Mouse (Mus musculus) hindbrain, embryonic 16.5 days (tissue): Measurements from ENCODE around the gene Apobec1. TPM values are rescaled to one million over a fixed set of nuclear protein-coding genes. Genes with fewer than 3 reads are reported as not detected.

Experiments
- ATAC-seq: fragments of 200-750 bp; cut with Nextera tagmentation; 2 replicates; pipeline ENCODE4 v1.8.0; 2017; ENCODE audit warnings: moderate TSS enrichment, moderate library complexity
- H3K27ac ChIP-seq: fragments of 300-500 bp; sonication (generic); 2 replicates; pipeline ENCODE4 v1.5.1; 2014; ENCODE audit warnings: low read depth, mild to moderate bottlenecking, control low read depth, low read length, moderate library complexity
- H3K27me3 ChIP-seq: fragments of 300-500 bp; sonication (generic); replicated peaks from 2 replicates; pipeline ENCODE4 v1.6.1; 2014; ENCODE audit warnings: low read length; ENCODE audit not compliant: control insufficient read depth, insufficient read depth
- H3K36me3 ChIP-seq: fragments of 300-500 bp; sonication (generic); 2 replicates; pipeline ENCODE4 v1.6.1; 2014; ENCODE audit warnings: mild to moderate bottlenecking, low read length, moderate library complexity, mixed read lengths; ENCODE audit not compliant: control insufficient read depth, insufficient read depth
- H3K4me1 ChIP-seq: fragments of 300-500 bp; sonication (generic); 2 replicates; pipeline ENCODE4 v1.6.1; 2014; ENCODE audit warnings: low read depth, low read length; ENCODE audit not compliant: control insufficient read depth, insufficient read depth
- H3K4me2 ChIP-seq: fragments of 300-500 bp; sonication (generic); 2 replicates; pipeline ENCODE4 v1.6.1; 2014; ENCODE audit warnings: mild to moderate bottlenecking, low read length, control low read depth, moderate library complexity
- H3K4me3 ChIP-seq: fragments of 300-500 bp; sonication (generic); 2 replicates; pipeline ENCODE4 v1.5.1; 2014; ENCODE audit warnings: mild to moderate bottlenecking, low read length, control low read depth, moderate library complexity
- H3K9ac ChIP-seq: fragments of 300-500 bp; sonication (generic); 2 replicates; pipeline ENCODE4 v1.6.1; 2014; ENCODE audit warnings: low read depth, mild to moderate bottlenecking, control low read depth, low read length, moderate library complexity
- H3K9me3 ChIP-seq: fragments of 300-500 bp; sonication (generic); 2 replicates; pipeline ENCODE4 v1.6.1; 2014; ENCODE audit warnings: mild to moderate bottlenecking, low read length, moderate library complexity; ENCODE audit not compliant: control insufficient read depth
- WGBS: fragments of 180-500 bp; shearing (Covaris S2); extraction: QIAGEN DNeasy Blood & Tissue Kit; methylation state at CpG from one replicate; pipeline ENCODE4 v1.1.7; 2014; 5-methylcytosine and 5-hydroxymethylcytosine counted together
- polyA plus RNA-seq: library from polyadenylated mRNA; unstranded; fragments of >200 nt; fragmentation: Nextera tagmentation; extraction: Ambion mirVana; gene quantifications from 2 replicates; pipeline ENCODE4 v1.2.1, GENCODE M21; 2015

The Apobec1 gene
- polyA plus RNA-seq, 1 experiment from 2014 or later, result 1.3 TPM

DNA sequence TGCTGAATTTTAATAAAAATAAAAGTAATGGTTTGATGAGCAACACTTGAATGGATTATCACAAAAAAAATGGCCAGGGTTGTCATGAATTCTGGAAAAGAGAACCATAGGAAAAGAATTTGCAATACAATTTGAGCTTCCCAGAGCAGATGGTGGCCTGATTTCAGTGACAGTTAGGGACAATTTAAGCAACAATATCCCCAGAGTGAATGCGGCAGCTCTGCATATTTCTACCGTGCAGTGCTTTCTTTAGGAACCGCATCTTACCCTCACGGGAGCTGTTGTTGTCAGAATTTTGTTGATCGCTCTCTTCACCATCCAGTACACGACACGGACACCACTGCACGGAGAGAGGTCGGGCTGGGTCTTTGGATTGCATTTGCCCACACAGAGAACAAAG is 62.7 kb downstream of the Apobec1 start:
- 75% methylated on average over 9 of the region's 9 CpGs for WGBS
- H3K27me3 ChIP-seq, result no peaks in the 10 kb centered on the region
- no peak overlapping the region for H3K27ac ChIP-seq
- H3K4me2 ChIP-seq, result no peak overlapping the region
- no peak overlapping the region for H3K9ac ChIP-seq
- no peak overlapping the region for H3K4me3 ChIP-seq
- H3K4me1 ChIP-seq, result no peaks in the 10 kb centered on the region
- no peaks in the 10 kb centered on the region for H3K9me3 ChIP-seq
- no peaks in the 10 kb centered on the region for H3K36me3 ChIP-seq
- no peak for ATAC-seq

- H3K27ac ChIP-seq, result no peak overlapping the region
- no peaks in the 10 kb centered on the region for H3K36me3 ChIP-seq
- no peaks in the 10 kb centered on the region; the same call in 1 of the 2 replicates for H3K4me1 ChIP-seq
- H3K4me3 ChIP-seq, result no peak overlapping the region
- no peaks in the 10 kb centered on the region for H3K27me3 ChIP-seq
- WGBS, result 28% methylated on average over 3 of the region's 3 CpGs
- no peaks in the 10 kb centered on the region for H3K9me3 ChIP-seq
- H3K4me2 ChIP-seq, result no peak overlapping the region
- no peak overlapping the region for H3K9ac ChIP-seq
- ATAC-seq, result no peak
Observed at GRCm38 (mm10) chr6:122534032-122534431, 68.2 kb downstream of the Apobec1 start.

GRCm38 (mm10) chr6:122532883-122533302 is 69.4 kb downstream of the Apobec1 start:
- Histone ChIP-seq H3K27ac (no peak overlapping the region), H3K4me1 (no peaks in the 10 kb centered on the region; the same call in 1 of the 2 replicates), H3K36me3 (no peaks in the 10 kb centered on the region), H3K4me2 (peak overlapping the region; percentile 37), H3K4me3 (0 out of 2 replicates have a peak overlapping the region, but pooled peaks have one; percentile 8), H3K9ac (no peak overlapping the region), H3K27me3 (no peaks in the 10 kb centered on the region), H3K9me3 (no peaks in the 10 kb centered on the region)
- 6% methylated on average over 4 of the region's 4 CpGs for WGBS
- no peak for ATAC-seq

- no peaks in the 10 kb centered on the region for H3K36me3 ChIP-seq
- WGBS, result 75% methylated on average over 8 of the region's 8 CpGs
- H3K27ac ChIP-seq, result no peak overlapping the region
- no peak overlapping the region for H3K4me2 ChIP-seq
- H3K27me3 ChIP-seq, result no peaks in the 10 kb centered on the region
- no peak for ATAC-seq
- H3K9me3 ChIP-seq, result no peaks in the 10 kb centered on the region
- no peak overlapping the region for H3K4me3 ChIP-seq
- H3K4me1 ChIP-seq, result no peaks in the 10 kb centered on the region; the same call in 1 of the 2 replicates
- H3K9ac ChIP-seq, result no peak overlapping the region
Observed at GRCm38 (mm10) chr6:122531466-122532174, 70.6 kb downstream of the Apobec1 start.

DNA sequence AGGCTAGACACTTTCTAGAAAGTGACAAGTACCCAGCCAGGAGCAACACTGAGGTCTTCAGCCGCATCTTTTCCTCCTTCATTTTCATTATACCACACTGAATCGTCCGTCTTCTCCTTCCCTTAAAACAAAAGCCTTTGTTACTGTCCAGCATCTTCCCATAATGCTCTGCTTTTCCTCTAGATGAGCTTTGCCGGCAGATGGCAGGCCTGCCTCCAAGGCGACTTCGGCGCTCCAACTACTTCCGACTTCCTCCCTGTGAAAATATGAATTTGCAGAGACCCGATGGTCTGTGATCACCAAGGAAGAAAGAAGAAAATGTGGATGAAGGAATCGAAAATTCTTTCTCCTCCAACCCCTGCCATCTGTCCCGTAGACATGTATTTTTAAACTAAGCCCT is 74.1 kb downstream of the Apobec1 start:
- Histone ChIP-seq H3K4me3 (no peak overlapping the region), H3K9me3 (no peaks in the 10 kb centered on the region), H3K27ac (no peak overlapping the region), H3K9ac (no peak overlapping the region), H3K4me2 (no peak overlapping the region), H3K4me1 (no peaks in the 10 kb centered on the region; the same call in 1 of the 2 replicates), H3K36me3 (no peaks in the 10 kb centered on the region), H3K27me3 (no peaks in the 10 kb centered on the region)
- WGBS, result 80% methylated on average over 11 of the region's 11 CpGs
- ATAC-seq, result no peak

Other genes with a start within 250 kb of the Apobec1 start
- 105 and 116 TPM in 2 replicates for gene Rimklb, start 103.7 kb downstream of the Apobec1 start, polyA plus RNA-seq
- gene Mfap5, start 96.6 kb downstream of the Apobec1 start, polyA plus RNA-seq, result 3.6 and 3.9 TPM in 2 replicates
- 0.33 and 0.54 TPM in 2 replicates for gene Aicda, start 48.6 kb downstream of the Apobec1 start, polyA plus RNA-seq
- gene Gdf3, start 7.6 kb upstream of the Apobec1 start, polyA plus RNA-seq, result 0.06 TPM in 1 of 2 replicates, not detected in the other
- not detected in 2 replicates for gene Dppa3, start 24.0 kb upstream of the Apobec1 start, polyA plus RNA-seq
- gene Nanog, start 105.0 kb upstream of the Apobec1 start, polyA plus RNA-seq, result 0.08 and 0.25 TPM in 2 replicates
- gene Slc2a3, start 199.2 kb upstream of the Apobec1 start, polyA plus RNA-seq, result 57.0 and 57.4 TPM in 2 replicates
- gene Foxj2, start 217.5 kb upstream of the Apobec1 start, polyA plus RNA-seq, result 6.7 and 8.3 TPM in 2 replicates